Mouse (Mus musculus) CH12.LX (cell line): ENCODE measurements at regions not wholly inside any gene's neighbourhood (a gene's known extent, or its start where the extent isn't known, plus 50 kb on each side); places are given as distances from the start of the nearest gene placed in this dataset.

Experiments used
- DNase-seq: peaks from one replicate; pipeline ENCODE4 v3.0.0-alpha.2; 2013; ENCODE audit errors: extremely low read depth
- H3K27ac ChIP-seq: 2 replicates; pipeline ENCODE4 v1.5.1; 2012; ENCODE audit warnings: low read depth, mild to moderate bottlenecking, control low read depth, moderate library complexity; ENCODE audit not compliant: insufficient read depth
- H3K27me3 ChIP-seq: replicated peaks from 2 replicates; pipeline ENCODE3; 2012; ENCODE audit warnings: inconsistent platforms
- H3K36me3 ChIP-seq, 2 experiments: replicated peaks in 1 of 2; 2 replicates each; pipeline versions ENCODE3 to v1.6.1; 2012; ENCODE audit warnings: inconsistent platforms in 1 of 2, low read length in 1 of 2, mild to moderate bottlenecking in 1 of 2, mixed read lengths in 1 of 2, moderate library complexity in 1 of 2; ENCODE audit not compliant: control insufficient read depth in 1 of 2, insufficient read depth in 1 of 2
- H3K4me1 ChIP-seq, 2 experiments: 2 replicates each; pipeline ENCODE4 v1.6.1; 2012; ENCODE audit warnings: inconsistent platforms in 1 of 2, moderate library complexity in 1 of 2; ENCODE audit not compliant: insufficient read depth in 2 of 2, control insufficient read depth in 1 of 2
- H3K4me2 ChIP-seq: 2 replicates; pipeline ENCODE4 v1.6.1; 2012; ENCODE audit warnings: low read depth, mild to moderate bottlenecking, control low read depth; ENCODE audit not compliant: poor library complexity, insufficient read depth, severe bottlenecking
- H3K4me3 ChIP-seq, 3 experiments: fragments of 150-350 bp in 1 of 3; sonication (generic) in 1 of 3; replicated peaks in 1 of 3; 2 replicates each; pipeline versions ENCODE3 to v1.5.1; 2011 to 2012; ENCODE audit warnings: low read depth in 2 of 3, low read length in 2 of 3, mild to moderate bottlenecking in 2 of 3, moderate library complexity in 2 of 3, control low read depth in 1 of 3, improper control_type of control experiment in 1 of 3, inconsistent platforms in 1 of 3, mixed read lengths in 1 of 3; ENCODE audit not compliant: poor library complexity in 1 of 3
- H3K79me2 ChIP-seq: replicated peaks from 2 replicates; pipeline ENCODE4 v1.6.1; 2012; ENCODE audit warnings: mild to moderate bottlenecking, moderate library complexity; ENCODE audit not compliant: control insufficient read depth, poor library complexity, insufficient read depth, severe bottlenecking; ENCODE audit errors: extremely low read depth
- H3K9ac ChIP-seq: 2 replicates; pipeline ENCODE4 v1.6.1; 2012; ENCODE audit warnings: low read depth, mild to moderate bottlenecking, control low read depth, moderate library complexity; ENCODE audit not compliant: insufficient read depth
- H3K9me3 ChIP-seq: replicated peaks from 2 replicates; pipeline ENCODE3; 2012; ENCODE audit warnings: low read length, inconsistent platforms, mixed read lengths
- ELF1 ChIP-seq: IDR thresholded peaks from 2 replicates; pipeline ENCODE4 v1.6.1; 2014; ENCODE audit warnings: low read depth, mild to moderate bottlenecking, inconsistent platforms, low read length, improper control_type of control experiment
- EP300 ChIP-seq: IDR thresholded peaks from 2 replicates; pipeline ENCODE4 v1.6.1; 2011; ENCODE audit warnings: low read length, improper control_type of control experiment
- JUND ChIP-seq: conservative IDR thresholded peaks from 2 replicates; pipeline ENCODE4 v1.6.1; 2011; ENCODE audit warnings: low read depth, low read length, improper control_type of control experiment
- MYC ChIP-seq: IDR thresholded peaks from 2 replicates; pipeline ENCODE4 v1.6.1; 2011; ENCODE audit warnings: low read depth, mild to moderate bottlenecking, improper control_type of control experiment, low read length
- NELFE ChIP-seq: IDR thresholded peaks from 2 replicates; pipeline ENCODE4 v1.6.1; 2011; ENCODE audit warnings: low read depth, low read length, improper control_type of control experiment
- RAD21 ChIP-seq: IDR thresholded peaks from 2 replicates; pipeline ENCODE4 v1.6.1; 2011; ENCODE audit warnings: low read depth, mild to moderate bottlenecking, low read length, improper control_type of control experiment, moderate library complexity
- UBTF ChIP-seq: IDR thresholded peaks from 2 replicates; pipeline ENCODE4 v1.6.1; 2012; ENCODE audit warnings: low read depth, mild to moderate bottlenecking, inconsistent platforms, low read length, improper control_type of control experiment, moderate library complexity
- ZKSCAN1 ChIP-seq: IDR thresholded peaks from 2 replicates; pipeline ENCODE4 v1.6.1; 2012; ENCODE audit warnings: low read depth, inconsistent platforms, low read length, improper control_type of control experiment, borderline replicate concordance
- ZMIZ1 ChIP-seq: IDR thresholded peaks from 2 replicates; pipeline ENCODE4 v1.6.1; 2012; ENCODE audit warnings: low read depth, mild to moderate bottlenecking, inconsistent platforms, low read length, improper control_type of control experiment
- ZNF384 ChIP-seq: IDR thresholded peaks from 2 replicates; pipeline ENCODE4 v1.6.1; 2012; ENCODE audit warnings: low read depth, low read length, improper control_type of control experiment, inconsistent platforms
- dilution Hi-C: fragments of 300-500 bp; cut with MboI; formaldehyde crosslinking; loops from 2 replicates; pipeline ENCODE4 v1.14.3; 2020; ENCODE audit warnings: low sequenced_read_pairs; ENCODE audit not compliant: extremely low pct_unique_long_range_greater_than_20kb, extremely low pct_ligation_motif_present
- in situ Hi-C: fragments of 300-500 bp; cut with MboI; formaldehyde crosslinking; loops from 3 replicates; pipeline ENCODE4 v1.14.3; 2019; ENCODE audit warnings: low sequenced_read_pairs, low pct_ligation_motif_present, low pct_unique_long_range_greater_than_20kb, mixed read lengths

DNA sequence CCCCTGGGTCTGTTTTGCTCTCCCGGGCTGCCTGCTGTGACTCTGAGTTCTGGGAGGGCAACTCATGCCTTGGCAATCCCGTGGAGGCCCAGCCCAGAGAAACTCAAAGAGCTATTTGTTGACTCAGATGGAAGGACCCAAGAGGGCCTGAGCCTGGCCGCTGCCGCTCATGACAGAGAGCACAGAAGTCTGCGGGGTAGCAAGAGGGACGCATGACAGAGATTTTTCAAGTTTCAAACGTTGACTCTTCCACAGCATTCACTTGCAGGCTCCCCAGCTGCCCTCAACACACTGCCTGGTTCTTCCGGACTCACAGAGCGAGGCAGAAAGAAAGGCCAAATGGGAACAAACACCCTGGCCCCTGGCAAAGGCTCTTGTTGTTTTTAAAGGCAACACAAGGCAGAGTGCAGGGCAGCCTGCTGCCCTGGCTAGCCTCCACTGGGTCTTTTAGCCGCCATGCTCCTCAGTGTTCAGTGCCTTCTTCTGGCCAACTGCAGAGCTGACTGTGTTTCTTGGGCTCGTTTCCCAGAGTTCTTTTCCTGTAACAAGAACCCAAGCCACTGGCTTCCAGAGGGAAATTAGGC lies 146.2 kb downstream of the Fam43a start:
- no peak overlapping the region for H3K4me3 ChIP-seq
- no peaks in the 10 kb centered on the region for H3K27me3 ChIP-seq
- no peak overlapping the region for H3K9ac ChIP-seq
- dilution Hi-C loops (no loop called here), in situ Hi-C loops (no loop called here)
- no peak for TF ChIP-seq RAD21
- TF ChIP-seq EP300: no peak
- no peaks in the 10 kb centered on the region for H3K9me3 ChIP-seq
- no peak overlapping the region for H3K4me2 ChIP-seq
- H3K79me2 ChIP-seq: no peaks in the 10 kb centered on the region
- H3K36me3 ChIP-seq: no peaks in the 10 kb centered on the region
- peaks cover 13 to 22% of the 10 kb centered on the region in 2 experiments for H3K4me1 ChIP-seq
- DNase-seq: no peak
- no peak overlapping the region for H3K27ac ChIP-seq

DNA sequence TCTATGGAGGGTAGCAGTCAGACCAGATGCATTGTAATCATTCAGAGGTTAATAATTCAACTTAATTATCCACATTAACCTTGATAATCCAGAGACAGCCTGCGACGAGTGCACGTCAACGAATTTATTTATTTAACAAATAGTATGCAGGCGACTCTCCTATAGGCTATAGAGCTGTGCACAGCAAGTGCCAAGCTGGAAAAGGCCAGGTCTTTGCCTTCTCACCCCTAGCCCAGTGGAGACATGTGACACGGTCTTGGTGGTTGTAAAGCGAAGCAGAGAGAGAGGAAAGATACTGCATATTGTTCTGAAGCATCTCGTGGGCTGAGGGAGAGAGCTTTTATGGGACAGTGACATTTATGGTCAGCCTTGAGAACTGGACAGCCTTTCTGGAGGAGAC lies 146.7 kb downstream of the Fam43a start:
- H3K27ac ChIP-seq: no peak overlapping the region
- H3K9me3 ChIP-seq: no peaks in the 10 kb centered on the region
- H3K27me3 ChIP-seq: no peaks in the 10 kb centered on the region
- no peak overlapping the region for H3K4me2 ChIP-seq
- no peaks in the 10 kb centered on the region for H3K79me2 ChIP-seq
- dilution Hi-C loops: no loop called here
- H3K4me3 ChIP-seq: no peak overlapping the region
- in situ Hi-C loops: no loop called here
- DNase-seq: no peak
- no peaks in the 10 kb centered on the region for H3K36me3 ChIP-seq
- TF ChIP-seq NELFE (no peak), ZNF384 (no peak), MYC (no peak), JUND (no peak)
- peaks cover 13 to 22% of the 10 kb centered on the region in 2 experiments for H3K4me1 ChIP-seq
- no peak overlapping the region for H3K9ac ChIP-seq

DNA sequence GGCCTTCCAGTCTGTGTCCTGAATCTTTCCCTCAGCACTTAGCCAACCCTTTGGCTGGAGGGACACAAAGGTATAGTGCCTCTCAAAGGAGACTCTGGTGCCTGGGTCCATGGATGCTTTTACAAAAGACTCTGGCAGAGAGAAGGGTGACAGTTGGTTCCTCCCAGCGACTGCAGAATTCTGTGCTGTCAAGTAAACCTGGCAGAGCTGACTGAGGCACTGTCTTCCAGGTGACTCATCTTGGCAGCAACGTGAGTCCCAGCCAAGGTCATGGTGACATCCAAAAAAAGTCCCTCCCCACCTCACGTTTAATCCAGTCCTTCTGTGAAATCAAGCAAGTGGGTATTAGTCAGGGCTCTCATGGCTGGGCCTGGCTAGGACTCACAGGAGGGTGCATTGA lies 150.3 kb downstream of the Fam43a start:
- H3K4me2 ChIP-seq: no peak overlapping the region
- no peak overlapping the region for H3K9ac ChIP-seq
- H3K79me2 ChIP-seq: no peaks in the 10 kb centered on the region
- no peak overlapping the region for H3K4me3 ChIP-seq
- H3K9me3 ChIP-seq: no peaks in the 10 kb centered on the region
- TF ChIP-seq ELF1: no peak
- TF ChIP-seq UBTF: no peak
- TF ChIP-seq RAD21: no peak
- TF ChIP-seq ZKSCAN1: no peak
- no peak for TF ChIP-seq ZMIZ1
- in situ Hi-C loops (no loop called here), dilution Hi-C loops (no loop called here)
- H3K27me3 ChIP-seq: no peaks in the 10 kb centered on the region
- H3K4me1 ChIP-seq: peaks cover 5 to 15% of the 10 kb centered on the region in 2 experiments; a peak in 3 of 4 replicates
- H3K27ac ChIP-seq: no peak overlapping the region
- no peak for DNase-seq
- H3K36me3 ChIP-seq: no peaks in the 10 kb centered on the region
